Mouse (Mus musculus) forebrain, embryonic 11.5 days (tissue): Measurements from ENCODE around the gene Dctn5. TPM values are rescaled to one million over a fixed set of nuclear protein-coding genes. Genes with fewer than 3 reads are reported as not detected.

Experiments
- polyA plus RNA-seq: library from polyadenylated mRNA; unstranded; fragments of >200 nt; fragmentation: Nextera tagmentation; extraction: Ambion mirVana; gene quantifications from 2 replicates; pipeline ENCODE4 v1.2.1, GENCODE M21; 2014

Gene Dctn5
- polyA plus RNA-seq, 1 experiment from 2014 or later: 126 TPM

Other genes with a start within 250 kb of the Dctn5 start
- gene Cog7, start 151.3 kb upstream of the Dctn5 start, polyA plus RNA-seq: 22.0 and 23.8 TPM in 2 replicates
- gene Gga2, start 111.8 kb upstream of the Dctn5 start, polyA plus RNA-seq: 60.1 and 60.6 TPM in 2 replicates
- gene Ubfd1, start 65.9 kb upstream of the Dctn5 start, polyA plus RNA-seq: 89.0 and 90.6 TPM in 2 replicates
- gene Ears2, start 65.8 kb upstream of the Dctn5 start, polyA plus RNA-seq: 18.1 and 18.3 TPM in 2 replicates
- gene Ndufab1, start 31.2 kb upstream of the Dctn5 start, polyA plus RNA-seq: 625 TPM in 2 replicates
- 25.3 and 27.0 TPM in 2 replicates for gene Palb2, start 56 bp upstream of the Dctn5 start, polyA plus RNA-seq
- 191 and 197 TPM in 2 replicates for gene Plk1, start 26.4 kb downstream of the Dctn5 start, polyA plus RNA-seq
- 0.09 and 0.23 TPM in 2 replicates for gene Ern2, start 53.2 kb downstream of the Dctn5 start, polyA plus RNA-seq
- gene Chp2, start 86.5 kb downstream of the Dctn5 start, polyA plus RNA-seq: not detected in 2 replicates
- 10.0 and 13.0 TPM in 2 replicates for gene Prkcb, start 155.7 kb downstream of the Dctn5 start, polyA plus RNA-seq